Mouse (Mus musculus) kidney, adult 2 months (tissue): ENCODE measurements around the gene Fkbp6.

Experiments
- CTCF ChIP-seq: fragments of 200-500 bp; conservative IDR thresholded peaks from 2 replicates; pipeline ENCODE4 v1.5.1; 2011; ENCODE audit warnings: low read depth, mild to moderate bottlenecking, control low read depth, low read length, moderate library complexity, mixed read lengths; ENCODE audit not compliant: insufficient read depth, insufficient read length
- POLR2A ChIP-seq: fragments of 200-500 bp; IDR thresholded peaks from one replicate; pipeline ENCODE4 v1.6.1; 2011; ENCODE audit warnings: low read depth, low read length, control low read depth

DNA sequence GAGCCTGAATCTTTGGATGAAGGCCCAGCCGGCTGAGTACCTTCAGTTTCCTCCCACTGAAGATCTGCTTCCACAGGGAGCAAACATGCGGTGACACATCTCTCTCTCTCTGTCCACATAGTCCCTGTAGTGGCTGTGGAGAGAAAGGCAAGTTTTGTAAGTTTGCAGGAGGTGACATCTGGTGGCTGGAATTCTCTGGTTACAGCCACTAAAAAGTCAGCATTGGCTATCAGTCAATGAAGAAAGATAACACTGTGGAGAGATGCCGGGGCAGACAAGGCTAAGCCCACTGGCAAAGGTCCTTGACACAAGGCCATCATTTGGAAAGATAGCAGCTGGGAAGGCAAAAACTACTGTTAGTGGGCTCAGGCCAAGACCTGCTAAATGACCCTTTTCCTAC, 12.3 kb downstream of the Fkbp6 start:
- TF ChIP-seq POLR2A, result no peak
- TF ChIP-seq CTCF, result 0 out of 2 replicates have a peak, but pooled peaks have one; percentile 9
